Comparison of ENCODE assay signal across 8 mouse cellular contexts in genomic region chr11:69838714-69839104, GRCm38 (mm10). TPM values are rescaled to one million over a fixed set of nuclear protein-coding genes. Genes with fewer than 3 reads are reported as not detected.
DNase-seq lines count a peak whose midpoint lies in the region; ATAC-seq and TF ChIP-seq lines count a peak whose summit lies in the region.

No protein-coding gene starts in this region.

- peak overlapping the region; percentile 63 for H3K4me2 ChIP-seq in CH12.LX (ENCODE audit: insufficient read depth, low read depth, poor library complexity, severe bottlenecking)
- H3K4me2 ChIP-seq in forebrain, embryonic 11.5 days (ENCODE audit: low read depth, low read length, severe bottlenecking) = peak overlapping the region; percentile 73

- peaks cover 25% of the 10 kb centered on the region for H3K27me3 ChIP-seq in CH12.LX (replicated peaks)
- H3K27me3 ChIP-seq in forebrain, embryonic 11.5 days (ENCODE audit: control insufficient read depth, insufficient read depth, low read length) = no peaks in the 10 kb centered on the region; the same call in 1 of the 2 replicates
- H3K27me3 ChIP-seq in liver, adult 2 months (ENCODE audit: control insufficient read depth, insufficient read depth, low read length) = 0 out of 2 replicates have a peak, but pooled peaks cover 3% of the 10 kb centered on the region
- H3K27me3 ChIP-seq in small intestine, adult 2 months (ENCODE audit: control insufficient read depth, insufficient read depth, low read length) = peaks cover 12% of the 10 kb centered on the region

- H3K4me3 ChIP-seq in CH12.LX (replicated peaks in 1 of 3; ENCODE audit: low read depth in 2 of 3, low read length in 2 of 3, poor library complexity in 1 of 3) = peak overlapping the region; percentile 62 to 100 (median 67)
- peak overlapping the region; percentile 73 for H3K4me3 ChIP-seq in forebrain, embryonic 11.5 days (ENCODE audit: low read depth, low read length)
- peak overlapping the region; percentile 94 for H3K4me3 ChIP-seq in liver, adult 2 months (ENCODE audit: insufficient read depth, low read depth, low read length)
- H3K4me3 ChIP-seq in small intestine, adult 2 months (ENCODE audit: low read depth, low read length) = peak overlapping the region; percentile 76

- ATAC-seq in forebrain, embryonic 11.5 days (replicated peaks; ENCODE audit: low FRiP score) = peak; percentile 4

- WGBS in forebrain, embryonic 11.5 days = 1% methylated on average over 7 of the region's 7 CpGs
- under 1% methylated on average over 7 of the region's 7 CpGs for WGBS in liver, adult 2 months
- WGBS in small intestine, adult 2 months = under 1% methylated on average over 7 of the region's 7 CpGs

- TF ChIP-seq POLR2A in CH12.LX (IDR thresholded peaks at IDR 0.05; ENCODE audit: low read depth, low read length) = no peak
- TF ChIP-seq POLR2A in liver, adult 2 months (IDR thresholded peaks at IDR 0.05; ENCODE audit: extremely low read depth, insufficient read depth, low read length) = no peak
- no peak for TF ChIP-seq POLR2A in small intestine, adult 2 months (IDR thresholded peaks at IDR 0.05; ENCODE audit: low read depth, low read length)

- in situ Hi-C loops in CH12.LX (cut with MboI; ENCODE audit: low pct_ligation_motif_present, low pct_unique_long_range_greater_than_20kb, low sequenced_read_pairs) = no loop called here

- no peak for TF ChIP-seq CTCF in CH12.LX (conservative IDR thresholded peaks at IDR 0.05 in 1 of 2, IDR thresholded peaks at IDR 0.05 in 1 of 2; ENCODE audit: low read depth in 2 of 2, low read length in 2 of 2)
- TF ChIP-seq CTCF in liver, adult 2 months (IDR thresholded peaks at IDR 0.05; ENCODE audit: low read depth, low read length) = no peak
- no peak for TF ChIP-seq CTCF in small intestine, adult 2 months (IDR thresholded peaks at IDR 0.05; ENCODE audit: extremely low read depth, insufficient read length, insufficient replicate concordance, low read depth, low read length)

- dilution Hi-C loops in CH12.LX (cut with MboI; ENCODE audit: extremely low pct_ligation_motif_present, extremely low pct_unique_long_range_greater_than_20kb, low sequenced_read_pairs) = no loop called here

- no peaks in the 10 kb centered on the region for H3K9me3 ChIP-seq in CH12.LX (replicated peaks; ENCODE audit: low read length)
- H3K9me3 ChIP-seq in forebrain, embryonic 11.5 days (ENCODE audit: control insufficient read depth, low read length) = no peaks in the 10 kb centered on the region

- TF ChIP-seq RAD21 in CH12.LX (IDR thresholded peaks at IDR 0.05; ENCODE audit: low read depth, low read length) = no peak

- peaks cover 9 to 23% of the 10 kb centered on the region in 2 experiments for H3K4me1 ChIP-seq in CH12.LX (ENCODE audit: control insufficient read depth in 1 of 2, insufficient read depth in 2 of 2)
- H3K4me1 ChIP-seq in forebrain, embryonic 11.5 days (replicated peaks; ENCODE audit: control insufficient read depth, insufficient read depth, low read length) = peaks cover 30% of the 10 kb centered on the region
- peaks cover 2% of the 10 kb centered on the region for H3K4me1 ChIP-seq in liver, adult 2 months (ENCODE audit: control insufficient read depth, insufficient read depth, low read length)
- peaks cover 3% of the 10 kb centered on the region for H3K4me1 ChIP-seq in small intestine, adult 2 months (ENCODE audit: control insufficient read depth, insufficient read depth, insufficient read length, low read length)

- H3K79me2 ChIP-seq in CH12.LX (replicated peaks; ENCODE audit: control insufficient read depth, extremely low read depth, insufficient read depth, poor library complexity, severe bottlenecking) = no peaks in the 10 kb centered on the region
- no peaks in the 10 kb centered on the region for H3K79me2 ChIP-seq in liver, adult 2 months (ENCODE audit: control insufficient read depth, insufficient read depth, low read length)

- peaks cover 3 to 9% of the 10 kb centered on the region in 2 experiments for H3K36me3 ChIP-seq in CH12.LX (replicated peaks in 1 of 2; ENCODE audit: control insufficient read depth in 1 of 2, insufficient read depth in 1 of 2, low read length in 1 of 2)
- H3K36me3 ChIP-seq in forebrain, embryonic 11.5 days (ENCODE audit: control insufficient read depth, insufficient read depth, low read length) = no peaks in the 10 kb centered on the region
- no peaks in the 10 kb centered on the region for H3K36me3 ChIP-seq in liver, adult 2 months (ENCODE audit: control insufficient read depth, insufficient read depth, low read length)
- H3K36me3 ChIP-seq in small intestine, adult 2 months (ENCODE audit: control insufficient read depth, insufficient read depth, low read length) = no peaks in the 10 kb centered on the region

- H3K9ac ChIP-seq in CH12.LX (ENCODE audit: insufficient read depth, low read depth) = peak overlapping the region; percentile 80
- H3K9ac ChIP-seq in forebrain, embryonic 11.5 days (ENCODE audit: low read length) = peak overlapping the region; percentile 58
- peak overlapping the region; percentile 90 for H3K9ac ChIP-seq in liver, adult 2 months (ENCODE audit: low read depth, low read length)

- DNase-seq in adrenal gland, postnatal 14 days = peak; percentile 38
- DNase-seq in adrenal gland, adult 8-10 months = no peak
- DNase-seq in CH12.LX (ENCODE audit: extremely low read depth) = peak; percentile 54
- no peak for DNase-seq in forebrain, embryonic 11.5 days (ENCODE audit: low spot score)
- peak; percentile 56 for DNase-seq in liver, adult 2 months (ENCODE audit: extremely low read depth, low read depth, low spot score)
- DNase-seq in right cerebral cortex, postnatal 4 days = no peak
- DNase-seq in frontal cortex, postnatal 25 days (ENCODE audit: low spot score in 2 of 2) = no peak

- TF ChIP-seq EP300 in CH12.LX (IDR thresholded peaks at IDR 0.05; ENCODE audit: low read length) = no peak

- H3K27ac ChIP-seq in CH12.LX (ENCODE audit: insufficient read depth, low read depth) = no peak overlapping the region; the same call in 1 of the 2 replicates
- peak overlapping the region; percentile 48; the same call in 1 of the 2 replicates for H3K27ac ChIP-seq in forebrain, embryonic 11.5 days (ENCODE audit: low read depth, low read length)
- peak overlapping the region; percentile 94 for H3K27ac ChIP-seq in liver, adult 2 months (replicated peaks; ENCODE audit: insufficient read depth, low read depth, low read length)
- peak overlapping the region; percentile 63 for H3K27ac ChIP-seq in small intestine, adult 2 months (ENCODE audit: insufficient read depth, low read depth, low read length)

TF ChIP-seq in CH12.LX, 34 proteins besides CTCF, POLR2A, EP300 and RAD21 (continues in another document):
- TF ChIP-seq ZC3H11A (IDR thresholded peaks at IDR 0.05; ENCODE audit: low read depth, low read length) (no peak), ZNF384 (IDR thresholded peaks at IDR 0.05; ENCODE audit: low read depth, low read length) (no peak)

RNA-seq across cellular contexts. Expression of gene Tmem256, which starts 0.4 kb away (rescaled TPM):
- 114 and 128 TPM in 2 replicates for total RNA-seq in adrenal gland, postnatal 14 days (2021)
- total RNA-seq in adrenal gland, adult 8-10 months (2022) = 100 to 1,000 TPM; 122 to 164 (median 149) TPM
- total RNA-seq in CH12.LX (2012; rRNA removed) = 203 and 206 TPM in 2 replicates
- total RNA-seq in CH12.LX (2014; rRNA removed) = 262 and 327 TPM in 2 replicates
- polyA plus RNA-seq in CH12.LX (2012; ENCODE audit: insufficient read length, low read depth) = 185 and 218 TPM in 2 replicates
- 250 and 283 TPM in 2 replicates for polyA plus RNA-seq in forebrain, embryonic 11.5 days (2014; fragmentation: Nextera tagmentation; extraction: Ambion mirVana)
- 326 and 353 TPM in 2 replicates for total RNA-seq in liver, adult 2 months (2014; rRNA removed)
- 284 and 370 TPM in 2 replicates for polyA plus RNA-seq in liver, adult 2 months (2012; rRNA removed)
- polyA plus RNA-seq in small intestine, adult 2 months (2012; rRNA removed) = 98.8 and 99.3 TPM in 2 replicates

RNA-seq across cellular contexts. Expression of gene Nlgn2, which starts 1.1 kb away (rescaled TPM):
- total RNA-seq in adrenal gland, postnatal 14 days (2021) = 17.6 and 20.6 TPM in 2 replicates
- 10 to 100 TPM; 22.2 to 48.7 (median 35.8) TPM for total RNA-seq in adrenal gland, adult 8-10 months (2022)
- 0.55 and 1.3 TPM in 2 replicates for total RNA-seq in CH12.LX (2012; rRNA removed)
- 0.20 and 0.95 TPM in 2 replicates for total RNA-seq in CH12.LX (2014; rRNA removed)
- 1.1 and 1.2 TPM in 2 replicates for polyA plus RNA-seq in CH12.LX (2012; ENCODE audit: insufficient read length, low read depth)
- polyA plus RNA-seq in forebrain, embryonic 11.5 days (2014; fragmentation: Nextera tagmentation; extraction: Ambion mirVana) = 11.0 and 11.1 TPM in 2 replicates
- 0.18 and 0.34 TPM in 2 replicates for total RNA-seq in liver, adult 2 months (2014; rRNA removed)
- 0.93 and 1.9 TPM in 2 replicates for polyA plus RNA-seq in liver, adult 2 months (2012; rRNA removed)
- polyA plus RNA-seq in small intestine, adult 2 months (2012; rRNA removed) = 11.1 and 12.0 TPM in 2 replicates

RNA-seq across cellular contexts. Expression of gene Plscr3, which starts 7.5 kb away (rescaled TPM):
- 50.5 and 51.3 TPM in 2 replicates for total RNA-seq in adrenal gland, postnatal 14 days (2021)
- 10 to 100 TPM; 40.2 to 69.1 (median 62.1) TPM for total RNA-seq in adrenal gland, adult 8-10 months (2022)
- total RNA-seq in CH12.LX (2012; rRNA removed) (2.4 and 2.9 TPM in 2 replicates), CH12.LX (2014; rRNA removed) (2.0 and 2.5 TPM in 2 replicates)
- 12.5 and 15.3 TPM in 2 replicates for polyA plus RNA-seq in CH12.LX (2012; ENCODE audit: insufficient read length, low read depth)
- polyA plus RNA-seq in forebrain, embryonic 11.5 days (2014; fragmentation: Nextera tagmentation; extraction: Ambion mirVana) = 64.6 and 71.9 TPM in 2 replicates
- 1.5 and 2.6 TPM in 2 replicates for total RNA-seq in liver, adult 2 months (2014; rRNA removed)
- polyA plus RNA-seq in liver, adult 2 months (2012; rRNA removed) = 18.5 and 19.3 TPM in 2 replicates
- polyA plus RNA-seq in small intestine, adult 2 months (2012; rRNA removed) = 14.6 and 29.3 TPM in 2 replicates

RNA-seq across cellular contexts. Expression of gene Spem1, which starts 16.7 kb away (rescaled TPM):
- total RNA-seq in adrenal gland, postnatal 14 days (2021) = 0.38 TPM in 1 of 2 replicates, not detected in the other
- under 1 TPM in 1 of 4 experiments, not detected in 3; 0.38 TPM for total RNA-seq in adrenal gland, adult 8-10 months (2022)
- total RNA-seq in CH12.LX (2012; rRNA removed) (not detected in 2 replicates), CH12.LX (2014; rRNA removed) (not detected in 2 replicates)
- not detected in 2 replicates for polyA plus RNA-seq in CH12.LX (2012; ENCODE audit: insufficient read length, low read depth)
- 0.53 TPM in 1 of 2 replicates, not detected in the other for polyA plus RNA-seq in forebrain, embryonic 11.5 days (2014; fragmentation: Nextera tagmentation; extraction: Ambion mirVana)
- not detected in 2 replicates for total RNA-seq in liver, adult 2 months (2014; rRNA removed)
- 0.09 TPM in 1 of 2 replicates, not detected in the other for polyA plus RNA-seq in liver, adult 2 months (2012; rRNA removed)
- not detected in 2 replicates for polyA plus RNA-seq in small intestine, adult 2 months (2012; rRNA removed)

RNA-seq across cellular contexts. Expression of gene Tnk1, which starts 19.8 kb away (rescaled TPM):
- 0.30 TPM in 1 of 2 replicates, not detected in the other for total RNA-seq in adrenal gland, postnatal 14 days (2021)
- under 1 TPM in 2 of 4 experiments, not detected in 2; 0.11 to 0.20 TPM for total RNA-seq in adrenal gland, adult 8-10 months (2022)
- total RNA-seq in CH12.LX (2012; rRNA removed) (0.13 TPM in 1 of 2 replicates, not detected in the other), CH12.LX (2014; rRNA removed) (not detected in 2 replicates)
- 0.22 and 0.30 TPM in 2 replicates for polyA plus RNA-seq in CH12.LX (2012; ENCODE audit: insufficient read length, low read depth)
- 0.73 TPM in 2 replicates for polyA plus RNA-seq in forebrain, embryonic 11.5 days (2014; fragmentation: Nextera tagmentation; extraction: Ambion mirVana)
- total RNA-seq in liver, adult 2 months (2014; rRNA removed) = 0.07 and 0.18 TPM in 2 replicates
- polyA plus RNA-seq in liver, adult 2 months (2012; rRNA removed) = 0.17 TPM in 2 replicates
- 21.1 and 46.3 TPM in 2 replicates for polyA plus RNA-seq in small intestine, adult 2 months (2012; rRNA removed)

Comparison
In these comparisons a context has a peak if more than half of its experiments do, and no peak if none do; other contexts are left out.
1. DNase-seq: peak in adrenal gland, postnatal 14 days (single experiment), CH12.LX (single experiment) and liver, adult 2 months (single experiment); none in adrenal gland, adult 8-10 months (single experiment), forebrain, embryonic 11.5 days (single experiment), right cerebral cortex, postnatal 4 days (single experiment) and frontal cortex, postnatal 25 days (0 of 2).
2. RNA of gene Plscr3, which starts 7.5 kb away (total RNA-seq): 40.2 to 69.1 TPM in adrenal gland, adult 8-10 months and 50.5 to 51.3 TPM in adrenal gland, postnatal 14 days; 2.0 to 2.9 TPM in CH12.LX and 1.5 to 2.6 TPM in liver, adult 2 months; every median in the first group is over 10 times any median in the second.
3. Peak in every context shown above with its lines, with median percentiles within 50 percentile points of each other: H3K4me3 ChIP-seq and H3K9ac ChIP-seq.